Mouse (Mus musculus): ENCODE measurements around the gene Ewsr1.

The Ewsr1 gene

GRCm38 (mm10) chr11:5057856-5058641 is 41.0 kb downstream of the Ewsr1 start, which contains the start of gene Rasl10a:
Gene Rasl10a, plus strand, starts transcription at chr11:5058128.
- DNase-seq (ENCODE audit: low spot score): peak; percentile 42

- DNase-seq (ENCODE audit: low spot score): no peak
Observed at GRCm38 (mm10) chr11:5057541-5057855, 41.6 kb downstream of the Ewsr1 start.

GRCm38 (mm10) chr11:5057064-5057463 is 42.0 kb downstream of the Ewsr1 start:
- no peak for DNase-seq (ENCODE audit: low spot score)

- no peak for DNase-seq (ENCODE audit: low spot score)
Observed at GRCm38 (mm10) chr11:5055945-5056938, 42.8 kb downstream of the Ewsr1 start.

- DNase-seq (ENCODE audit: low spot score): no peak
Observed at GRCm38 (mm10) chr11:5054874-5055273, 44.2 kb downstream of the Ewsr1 start.

- no peak for DNase-seq (ENCODE audit: low spot score)
Observed at GRCm38 (mm10) chr11:5054151-5054550, 44.9 kb downstream of the Ewsr1 start.

GRCm38 (mm10) chr11:5052200-5052854 is 46.7 kb downstream of the Ewsr1 start:
- no peak for DNase-seq (ENCODE audit: low spot score)

GRCm38 (mm10) chr11:5051629-5052028 is 47.4 kb downstream of the Ewsr1 start:
- no peak for DNase-seq (ENCODE audit: low spot score)

- DNase-seq (ENCODE audit: low spot score): no peak
Observed at GRCm38 (mm10) chr11:5046321-5046926, 52.6 kb downstream of the Ewsr1 start.

- DNase-seq (ENCODE audit: low spot score): no peak
Observed at GRCm38 (mm10) chr11:5042645-5043381, 56.3 kb downstream of the Ewsr1 start.

- no peak for DNase-seq (ENCODE audit: low spot score)
Observed at GRCm38 (mm10) chr11:5041144-5041780, 57.8 kb downstream of the Ewsr1 start.

- no peak for DNase-seq (ENCODE audit: low spot score)
Observed at GRCm38 (mm10) chr11:5040585-5040984, 58.5 kb downstream of the Ewsr1 start.

- peak; percentile 48 for DNase-seq (ENCODE audit: low spot score)
Observed at GRCm38 (mm10) chr11:5037146-5037854, 61.8 kb downstream of the Ewsr1 start.

GRCm38 (mm10) chr11:5035421-5035820 is 63.6 kb downstream of the Ewsr1 start:
- DNase-seq (ENCODE audit: low spot score): no peak

GRCm38 (mm10) chr11:5033136-5033535 is 65.9 kb downstream of the Ewsr1 start:
- DNase-seq (ENCODE audit: low spot score): no peak

GRCm38 (mm10) chr11:5032706-5033105 is 66.4 kb downstream of the Ewsr1 start:
- DNase-seq (ENCODE audit: low spot score): no peak

- no peak for DNase-seq (ENCODE audit: low spot score)
Observed at GRCm38 (mm10) chr11:5028228-5028627, 70.8 kb downstream of the Ewsr1 start.

- no peak for DNase-seq (ENCODE audit: low spot score)
Observed at GRCm38 (mm10) chr11:5025108-5025507, 74.0 kb downstream of the Ewsr1 start.

Data from urinary bladder, postnatal 25 days (tissue).